8 mouse cellular contexts compared by ENCODE assay signal in the genomic region with DNA sequence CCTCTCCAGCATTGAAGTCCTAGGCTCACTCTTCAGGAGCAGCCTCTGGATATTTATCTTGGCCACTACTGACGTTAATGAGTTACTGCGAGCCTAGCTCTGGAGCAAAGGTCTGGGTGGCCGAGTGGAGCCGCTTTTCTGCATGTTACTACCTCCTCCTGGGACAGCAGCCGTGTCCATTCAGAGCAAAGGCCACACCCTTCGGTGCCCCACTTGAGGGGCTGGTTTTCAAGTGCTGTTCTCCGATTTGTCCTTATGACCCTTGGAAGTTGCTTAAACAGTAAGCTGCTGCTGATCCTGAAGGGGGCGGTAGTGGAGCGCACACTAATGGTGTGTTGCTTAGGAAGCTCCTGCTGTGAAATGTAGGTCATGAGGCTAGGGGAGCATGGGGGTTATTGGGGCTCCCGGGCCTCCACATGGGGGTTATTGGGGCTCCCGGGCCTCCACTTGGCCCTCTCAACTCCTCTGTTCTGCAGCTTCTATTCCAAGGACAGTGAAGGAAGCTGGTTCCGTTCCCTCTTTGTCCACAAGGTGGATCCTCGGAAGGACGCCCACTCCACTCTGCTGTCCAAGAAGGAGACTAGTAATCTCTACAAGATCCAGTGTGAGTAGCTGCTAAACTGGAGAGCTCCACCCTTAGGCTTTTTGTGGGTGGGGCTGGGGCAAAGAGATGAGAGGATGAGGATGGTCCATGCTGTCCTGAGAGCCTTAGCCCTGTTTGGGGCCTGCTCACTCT. TPM values are rescaled to one million over a fixed set of nuclear protein-coding genes. Genes with fewer than 3 reads are reported as not detected.
DNase-seq lines count a peak whose midpoint lies in the region; ATAC-seq lines count a peak whose summit lies in the region.

No protein-coding gene starts in this region.

- WGBS in neural tube, embryonic 15.5 days: 41% methylated on average over 14 of the region's 14 CpGs
- 55% methylated on average over 14 of the region's 14 CpGs for WGBS in liver, embryonic 15.5 days (ENCODE audit: insufficient replicate concordance)
- 55% methylated on average over 14 of the region's 14 CpGs for WGBS in forebrain, embryonic 13.5 days

- no peak overlapping the region for H3K9ac ChIP-seq in neural tube, embryonic 15.5 days (replicated peaks)
- no peak overlapping the region for H3K9ac ChIP-seq in liver, embryonic 15.5 days
- H3K9ac ChIP-seq in forebrain, embryonic 13.5 days: no peak overlapping the region

- H3K9me3 ChIP-seq in neural tube, embryonic 15.5 days (replicated peaks): no peaks in the 10 kb centered on the region
- no peaks in the 10 kb centered on the region for H3K9me3 ChIP-seq in liver, embryonic 15.5 days (replicated peaks)
- no peaks in the 10 kb centered on the region for H3K9me3 ChIP-seq in forebrain, embryonic 13.5 days (replicated peaks)

- H3K4me1 ChIP-seq in neural tube, embryonic 15.5 days: 0 out of 2 replicates have a peak, but pooled peaks cover 6% of the 10 kb centered on the region
- H3K4me1 ChIP-seq in liver, embryonic 15.5 days (replicated peaks): peaks cover 10% of the 10 kb centered on the region; the same call in 1 of the 2 replicates
- no peaks in the 10 kb centered on the region for H3K4me1 ChIP-seq in forebrain, embryonic 13.5 days

- peaks cover 24% of the 10 kb centered on the region for H3K36me3 ChIP-seq in neural tube, embryonic 15.5 days
- H3K36me3 ChIP-seq in liver, embryonic 15.5 days (replicated peaks): 0 out of 2 replicates have a peak, but pooled peaks cover 3% of the 10 kb centered on the region
- H3K36me3 ChIP-seq in forebrain, embryonic 13.5 days (ENCODE audit: poor library complexity, severe bottlenecking): peaks cover 44% of the 10 kb centered on the region

- no peak for ATAC-seq in neural tube, embryonic 15.5 days (ENCODE audit: low FRiP score)
- peak; percentile 83 for ATAC-seq in liver, embryonic 15.5 days (ENCODE audit: insufficient read depth)
- no peak for ATAC-seq in forebrain, embryonic 13.5 days

- H3K4me3 ChIP-seq in neural tube, embryonic 15.5 days (replicated peaks): no peak overlapping the region
- peak overlapping the region; percentile 23; the same call in 1 of the 2 replicates for H3K4me3 ChIP-seq in liver, embryonic 15.5 days (replicated peaks)
- H3K4me3 ChIP-seq in forebrain, embryonic 13.5 days: no peak overlapping the region

- no peak overlapping the region for H3K27ac ChIP-seq in neural tube, embryonic 15.5 days (replicated peaks)
- H3K27ac ChIP-seq in liver, embryonic 15.5 days (replicated peaks): peak overlapping the region; percentile 66
- H3K27ac ChIP-seq in forebrain, embryonic 13.5 days: no peak overlapping the region

- H3K27me3 ChIP-seq in neural tube, embryonic 15.5 days (replicated peaks): no peaks in the 10 kb centered on the region
- H3K27me3 ChIP-seq in liver, embryonic 15.5 days: no peaks in the 10 kb centered on the region
- H3K27me3 ChIP-seq in forebrain, embryonic 13.5 days: no peaks in the 10 kb centered on the region

- no peak overlapping the region for H3K4me2 ChIP-seq in neural tube, embryonic 15.5 days
- peak overlapping the region; percentile 36 for H3K4me2 ChIP-seq in liver, embryonic 15.5 days
- H3K4me2 ChIP-seq in forebrain, embryonic 13.5 days: no peak overlapping the region

- peak; percentile 23 for DNase-seq in neural tube, embryonic 10.5 days (ENCODE audit: extremely low spot score, low spot score)
- peak; percentile 15 for DNase-seq in adrenal gland, postnatal 25 days
- DNase-seq in heart, postnatal 4 days: peak; percentile 48
- DNase-seq in urinary bladder, postnatal 25 days (ENCODE audit: low spot score): peak; percentile 38
- no peak for DNase-seq in left cerebral cortex, adult 11 months (ENCODE audit: low spot score)

RNA-seq across cellular contexts. Expression of gene Nipsnap1, which starts 9.3 kb away (rescaled TPM):
- polyA plus RNA-seq in neural tube, embryonic 15.5 days (2015; fragmentation: Nextera tagmentation; extraction: Ambion mirVana): 121 and 137 TPM in 2 replicates
- total RNA-seq in adrenal gland, postnatal 25 days (2021): 27.5 and 29.2 TPM in 2 replicates
- total RNA-seq in heart, postnatal 4 days (2021): 1 to 10 TPM; 4.4 to 7.0 TPM
- 94.3 and 106 TPM in 2 replicates for polyA plus RNA-seq in liver, embryonic 15.5 days (2015; fragmentation: Nextera tagmentation; extraction: Ambion mirVana)
- 118 and 120 TPM in 2 replicates for polyA plus RNA-seq in forebrain, embryonic 13.5 days (2015; fragmentation: Nextera tagmentation; extraction: Ambion mirVana)

RNA-seq across cellular contexts. Expression of gene Thoc5, which starts 12.1 kb away (rescaled TPM):
- polyA plus RNA-seq in neural tube, embryonic 15.5 days (2015; fragmentation: Nextera tagmentation; extraction: Ambion mirVana): 43.4 and 46.5 TPM in 2 replicates
- 33.3 and 36.7 TPM in 2 replicates for total RNA-seq in adrenal gland, postnatal 25 days (2021)
- 10 to 100 TPM; 22.4 to 23.8 TPM for total RNA-seq in heart, postnatal 4 days (2021)
- 13.1 and 14.0 TPM in 2 replicates for polyA plus RNA-seq in liver, embryonic 15.5 days (2015; fragmentation: Nextera tagmentation; extraction: Ambion mirVana)
- polyA plus RNA-seq in forebrain, embryonic 13.5 days (2015; fragmentation: Nextera tagmentation; extraction: Ambion mirVana): 59.1 and 60.6 TPM in 2 replicates

RNA-seq across cellular contexts. Expression of gene Nf2, which starts 33.7 kb away (rescaled TPM):
- polyA plus RNA-seq in neural tube, embryonic 15.5 days (2015; fragmentation: Nextera tagmentation; extraction: Ambion mirVana): 61.9 and 62.2 TPM in 2 replicates
- total RNA-seq in adrenal gland, postnatal 25 days (2021): 160 and 207 TPM in 2 replicates
- total RNA-seq in heart, postnatal 4 days (2021): 100 to 1,000 TPM; 101 to 103 TPM
- polyA plus RNA-seq in liver, embryonic 15.5 days (2015; fragmentation: Nextera tagmentation; extraction: Ambion mirVana): 13.5 and 13.8 TPM in 2 replicates
- polyA plus RNA-seq in forebrain, embryonic 13.5 days (2015; fragmentation: Nextera tagmentation; extraction: Ambion mirVana): 56.8 and 58.2 TPM in 2 replicates
